Mouse (Mus musculus) myocyte (in vitro differentiated cells): ENCODE measurements around the gene Sntb2.

ENCODE experiments used
- CEBPB ChIP-seq: IDR thresholded peaks from 2 replicates; pipeline ENCODE4 v1.6.1; 2011; ENCODE audit warnings: mild to moderate bottlenecking, moderate library complexity; ENCODE audit not compliant: poor library complexity, insufficient read depth, severe bottlenecking
- E2F4 ChIP-seq: IDR thresholded peaks from one replicate; pipeline ENCODE4 v1.6.1; 2011; ENCODE audit warnings: mild to moderate bottlenecking, control low read depth, moderate library complexity; ENCODE audit not compliant: insufficient read depth
- MAX ChIP-seq: IDR thresholded peaks from one replicate; pipeline ENCODE4 v1.6.1; 2011; ENCODE audit warnings: low read depth, mild to moderate bottlenecking, control low read depth
- MYOD1 ChIP-seq, 3 experiments: IDR thresholded peaks; one replicate each; pipeline ENCODE4 v1.6.1; 2011; ENCODE audit warnings: control low read depth in 2 of 3, low read depth in 2 of 3, mild to moderate bottlenecking in 2 of 3, moderate library complexity in 1 of 3; ENCODE audit not compliant: insufficient read length in 2 of 3, control insufficient read depth in 1 of 3
- MYOG ChIP-seq, 3 experiments: IDR thresholded peaks; one replicate each; pipeline ENCODE4 v1.6.1; 2011; ENCODE audit warnings: control low read depth in 2 of 3, low read depth in 2 of 3, mild to moderate bottlenecking in 2 of 3; ENCODE audit not compliant: insufficient read length in 2 of 3, control insufficient read depth in 1 of 3, insufficient read depth in 1 of 3
- POLR2A ChIP-seq: IDR thresholded peaks from one replicate; pipeline ENCODE4 v1.6.1; 2011; ENCODE audit warnings: low read depth, mild to moderate bottlenecking, control low read depth, moderate library complexity; ENCODE audit not compliant: insufficient read length
- POLR2AphosphoS2 ChIP-seq: IDR thresholded peaks from one replicate; pipeline ENCODE4 v1.6.1; 2011; ENCODE audit warnings: low read depth, control low read depth; ENCODE audit not compliant: insufficient read length
- REST ChIP-seq: IDR thresholded peaks from one replicate; pipeline ENCODE4 v1.6.1; 2011; ENCODE audit warnings: mild to moderate bottlenecking, control low read depth, moderate library complexity; ENCODE audit not compliant: insufficient read depth, insufficient read length
- SRF ChIP-seq: IDR thresholded peaks from one replicate; pipeline ENCODE4 v1.6.1; 2011; ENCODE audit warnings: low read depth; ENCODE audit not compliant: control insufficient read depth, insufficient read length
- TCF12 ChIP-seq: IDR thresholded peaks from one replicate; pipeline ENCODE4 v1.6.1; 2011; ENCODE audit warnings: mild to moderate bottlenecking, control low read depth; ENCODE audit not compliant: poor library complexity, insufficient read depth, severe bottlenecking
- TCF3 ChIP-seq: IDR thresholded peaks from one replicate; pipeline ENCODE4 v1.6.1; 2011; ENCODE audit warnings: low read depth, control low read depth; ENCODE audit not compliant: insufficient read length
- USF1 ChIP-seq: IDR thresholded peaks from one replicate; pipeline ENCODE4 v1.6.1; 2011; ENCODE audit warnings: low read depth, mild to moderate bottlenecking, control low read depth, moderate library complexity

DNA sequence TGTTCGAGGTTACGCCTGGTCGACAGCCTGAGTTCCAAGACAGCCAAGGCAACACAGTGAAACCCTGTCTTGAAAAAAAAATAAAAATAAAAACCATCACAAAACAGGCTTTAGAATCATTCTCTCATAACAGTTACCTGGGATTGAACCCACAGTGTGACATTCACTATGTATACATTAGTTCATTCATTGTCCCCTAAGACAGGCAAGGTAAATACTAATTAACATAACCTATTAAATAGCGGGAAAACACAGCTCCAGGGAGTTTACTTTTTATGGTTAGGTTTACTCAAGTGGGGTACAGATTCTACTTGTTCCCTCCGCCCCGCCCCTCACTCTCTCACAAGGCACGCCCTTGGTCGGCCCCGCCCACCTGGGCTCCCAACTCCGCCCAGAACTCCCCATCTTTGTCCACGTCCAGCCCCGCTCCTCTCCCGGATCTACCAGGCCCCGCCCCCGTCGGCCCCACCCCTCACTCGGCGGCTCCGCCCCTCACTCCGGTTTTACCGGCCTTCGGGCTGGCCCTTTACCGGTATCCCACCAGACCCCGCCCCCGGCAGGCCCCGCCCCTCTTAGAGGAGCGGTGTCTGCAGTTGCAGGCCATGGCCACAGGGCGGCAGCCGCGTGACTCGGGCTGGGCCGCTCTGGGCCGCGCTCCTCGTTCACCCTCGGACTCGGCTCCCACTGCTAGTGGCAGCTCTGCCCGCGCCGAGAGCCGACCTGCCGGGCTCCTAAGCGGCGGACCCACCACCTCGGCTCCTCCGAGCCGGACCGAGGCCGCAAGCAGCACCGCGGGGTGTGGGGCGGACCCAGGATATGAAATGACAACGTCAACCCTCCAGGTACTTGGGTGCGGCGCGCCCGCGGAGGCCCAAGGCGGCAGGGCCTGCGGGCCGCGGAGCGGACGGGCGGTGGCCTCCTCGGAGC, 95.4 kb downstream of the Sntb2 start, which contains the start of gene Vps4a:
- peak in 1 of 3 experiments; percentile 18 for TF ChIP-seq MYOG (IDR thresholded peaks at IDR 0.05; ENCODE audit: control insufficient read depth in 1 of 3, insufficient read depth in 1 of 3, insufficient read length in 2 of 3, low read depth in 2 of 3)
- TF ChIP-seq POLR2AphosphoS2 = peak; percentile 80
- no peak for TF ChIP-seq TCF12
- TF ChIP-seq USF1 = no peak
- TF ChIP-seq POLR2A = peak; percentile 90
- no peak for TF ChIP-seq E2F4
- TF ChIP-seq CEBPB = no peak
- TF ChIP-seq TCF3 = no peak
- peak in 1 of 3 experiments; percentile 16 for TF ChIP-seq MYOD1 (IDR thresholded peaks at IDR 0.05; ENCODE audit: control insufficient read depth in 1 of 3, insufficient read length in 2 of 3, low read depth in 2 of 3)
- TF ChIP-seq MAX = no peak
- TF ChIP-seq REST = no peak
- peak; percentile 23 for TF ChIP-seq SRF
